Mouse (Mus musculus): ENCODE data around the gene Gm9833. TPM values are rescaled to one million over a fixed set of nuclear protein-coding genes. Genes with fewer than 3 reads are reported as not detected.
"Not testable (repeated sequence)": the region's sequence is repeated elsewhere in the genome, so short reads cannot be mapped to it uniquely, and the experiment has no call there.

Gene Gm9833
- polyA plus RNA-seq (2012; rRNA removed) = 4.2 and 4.7 TPM in 2 replicates

- H3K27me3 ChIP-seq (ENCODE audit: control insufficient read depth, insufficient read depth, low read length); H3K4me3 ChIP-seq (replicated peaks; ENCODE audit: insufficient read depth, low read depth, low read length); DNase-seq; H3K4me1 ChIP-seq (ENCODE audit: control insufficient read depth, insufficient read depth, low read length); H3K27ac ChIP-seq (ENCODE audit: insufficient read depth, low read length): not testable (repeated sequence)
- WGBS = 41% methylated on average over 38 of the region's 38 CpGs
Observed at GRCm38 (mm10) chr3:10087994-10088393, at the start of gene Gm9833. Gm9833 (plus strand) TSS chr3:10088110.

GRCm38 (mm10) chr3:10070070-10070469 lies 17.8 kb upstream of the Gm9833 start:
- Histone ChIP-seq H3K27me3 (ENCODE audit: control insufficient read depth, insufficient read depth, low read length) (no peaks in the 10 kb centered on the region; the same call in 1 of the 2 replicates), H3K4me3 (replicated peaks; ENCODE audit: insufficient read depth, low read depth, low read length) (no peak overlapping the region), H3K27ac (ENCODE audit: insufficient read depth, low read length) (no peak overlapping the region), H3K4me1 (ENCODE audit: control insufficient read depth, insufficient read depth, low read length) (no peaks in the 10 kb centered on the region)
- TF ChIP-seq POLR2A (IDR thresholded peaks at IDR 0.05; ENCODE audit: borderline replicate concordance, insufficient read depth, low read length) = no peak
- no peak for TF ChIP-seq CTCF (IDR thresholded peaks at IDR 0.05; ENCODE audit: borderline replicate concordance, insufficient read depth, low read depth, low read length)
- no peak for DNase-seq

- no peak for TF ChIP-seq CTCF (IDR thresholded peaks at IDR 0.05; ENCODE audit: borderline replicate concordance, insufficient read depth, low read depth, low read length)
- TF ChIP-seq POLR2A (IDR thresholded peaks at IDR 0.05; ENCODE audit: borderline replicate concordance, insufficient read depth, low read length) = no peak
Observed at GRCm38 (mm10) chr3:10075826-10076225, 12.1 kb upstream of the Gm9833 start.

GRCm38 (mm10) chr3:10077096-10077841 lies 10.6 kb upstream of the Gm9833 start:
- Histone ChIP-seq H3K4me3 (replicated peaks; ENCODE audit: insufficient read depth, low read depth, low read length) (no peak overlapping the region), H3K4me1 (ENCODE audit: control insufficient read depth, insufficient read depth, low read length) (peaks cover 8% of the 10 kb centered on the region), H3K27me3 (ENCODE audit: control insufficient read depth, insufficient read depth, low read length) (no peaks in the 10 kb centered on the region; the same call in 1 of the 2 replicates), H3K27ac (ENCODE audit: insufficient read depth, low read length) (no peak overlapping the region)
- WGBS = 86% methylated on average over 6 of the region's 6 CpGs
- no peak for DNase-seq
- TF ChIP-seq POLR2A (IDR thresholded peaks at IDR 0.05; ENCODE audit: borderline replicate concordance, insufficient read depth, low read length) = no peak
- TF ChIP-seq CTCF (IDR thresholded peaks at IDR 0.05; ENCODE audit: borderline replicate concordance, insufficient read depth, low read depth, low read length) = no peak

More at GRCm38 (mm10) chr3:10075826-10076225, 12.1 kb upstream of the Gm9833 start:
- Histone ChIP-seq H3K4me1 (ENCODE audit: control insufficient read depth, insufficient read depth, low read length) (no peaks in the 10 kb centered on the region; the same call in 1 of the 2 replicates), H3K4me3 (replicated peaks; ENCODE audit: insufficient read depth, low read depth, low read length) (no peak overlapping the region), H3K27me3 (ENCODE audit: control insufficient read depth, insufficient read depth, low read length) (no peaks in the 10 kb centered on the region; the same call in 1 of the 2 replicates), H3K27ac (ENCODE audit: insufficient read depth, low read length) (no peak overlapping the region)
- no peak for DNase-seq

- H3K4me3 ChIP-seq (replicated peaks; ENCODE audit: insufficient read depth, low read depth, low read length) = no peak overlapping the region
- no peaks in the 10 kb centered on the region; the same call in 1 of the 2 replicates for H3K27me3 ChIP-seq (ENCODE audit: control insufficient read depth, insufficient read depth, low read length)
- H3K27ac ChIP-seq (ENCODE audit: insufficient read depth, low read length) = no peak overlapping the region
- no peak for TF ChIP-seq CTCF (IDR thresholded peaks at IDR 0.05; ENCODE audit: borderline replicate concordance, insufficient read depth, low read depth, low read length)
- no peak for TF ChIP-seq POLR2A (IDR thresholded peaks at IDR 0.05; ENCODE audit: borderline replicate concordance, insufficient read depth, low read length)
- no peak for DNase-seq
- 91% methylated on average over 2 of the region's 2 CpGs for WGBS
- peaks cover 11% of the 10 kb centered on the region for H3K4me1 ChIP-seq (ENCODE audit: control insufficient read depth, insufficient read depth, low read length)
Observed at GRCm38 (mm10) chr3:10078113-10078512, 9.8 kb upstream of the Gm9833 start.

- DNase-seq = no peak
- H3K27ac ChIP-seq (ENCODE audit: insufficient read depth, low read length) = no peak overlapping the region
- H3K4me1 ChIP-seq (ENCODE audit: control insufficient read depth, insufficient read depth, low read length) = peaks cover 11% of the 10 kb centered on the region
- 16% methylated on average over 5 of the region's 5 CpGs for WGBS
- no peaks in the 10 kb centered on the region; the same call in 1 of the 2 replicates for H3K27me3 ChIP-seq (ENCODE audit: control insufficient read depth, insufficient read depth, low read length)
- no peak overlapping the region for H3K4me3 ChIP-seq (replicated peaks; ENCODE audit: insufficient read depth, low read depth, low read length)
- TF ChIP-seq POLR2A (IDR thresholded peaks at IDR 0.05; ENCODE audit: borderline replicate concordance, insufficient read depth, low read length) (no peak), CTCF (IDR thresholded peaks at IDR 0.05; ENCODE audit: borderline replicate concordance, insufficient read depth, low read depth, low read length) (no peak)
Observed at GRCm38 (mm10) chr3:10081336-10081735, 6.6 kb upstream of the Gm9833 start.

GRCm38 (mm10) chr3:10081911-10082541 lies 5.9 kb upstream of the Gm9833 start:
- Histone ChIP-seq H3K4me3 (replicated peaks; ENCODE audit: insufficient read depth, low read depth, low read length) (no peak overlapping the region), H3K27me3 (ENCODE audit: control insufficient read depth, insufficient read depth, low read length) (no peaks in the 10 kb centered on the region; the same call in 1 of the 2 replicates), H3K4me1 (ENCODE audit: control insufficient read depth, insufficient read depth, low read length) (peaks cover 11% of the 10 kb centered on the region), H3K27ac (ENCODE audit: insufficient read depth, low read length) (no peak overlapping the region)
- DNase-seq = peak; percentile 44 to 70
- 6% methylated on average over 6 of the region's 6 CpGs for WGBS
- no peak for TF ChIP-seq CTCF (IDR thresholded peaks at IDR 0.05; ENCODE audit: borderline replicate concordance, insufficient read depth, low read depth, low read length)
- no peak for TF ChIP-seq POLR2A (IDR thresholded peaks at IDR 0.05; ENCODE audit: borderline replicate concordance, insufficient read depth, low read length)

- TF ChIP-seq POLR2A (IDR thresholded peaks at IDR 0.05; ENCODE audit: borderline replicate concordance, insufficient read depth, low read length) = no peak
- no peak for TF ChIP-seq CTCF (IDR thresholded peaks at IDR 0.05; ENCODE audit: borderline replicate concordance, insufficient read depth, low read depth, low read length)
- no peak overlapping the region for H3K27ac ChIP-seq (ENCODE audit: insufficient read depth, low read length)
Observed at GRCm38 (mm10) chr3:10082545-10083062, 5.3 kb upstream of the Gm9833 start.

More at GRCm38 (mm10) chr3:10082545-10083062, 5.3 kb upstream of the Gm9833 start:
- Histone ChIP-seq H3K27me3 (ENCODE audit: control insufficient read depth, insufficient read depth, low read length) (no peaks in the 10 kb centered on the region; the same call in 1 of the 2 replicates), H3K4me3 (replicated peaks; ENCODE audit: insufficient read depth, low read depth, low read length) (no peak overlapping the region), H3K4me1 (ENCODE audit: control insufficient read depth, insufficient read depth, low read length) (peaks cover 11% of the 10 kb centered on the region)
- DNase-seq = no peak
- WGBS = 55% methylated on average over 4 of the region's 4 CpGs

Measured in cerebellum, adult 2 months (tissue).